Mouse (Mus musculus): ENCODE measurements around the gene Unc13b. TPM values are rescaled to one million over a fixed set of nuclear protein-coding genes. Genes with fewer than 3 reads are reported as not detected.

The Unc13b gene
- polyA plus RNA-seq, 1 experiment from 2014 or later, result 7.4 TPM

- Histone ChIP-seq H3K27ac (ENCODE audit: low read length) (no peak overlapping the region), H3K4me3 (replicated peaks; ENCODE audit: low read length) (no peak overlapping the region), H3K4me1 (ENCODE audit: control insufficient read depth, insufficient read depth, low read length) (peaks cover 18% of the 10 kb centered on the region), H3K27me3 (ENCODE audit: control insufficient read depth, insufficient read depth, low read length) (no peaks in the 10 kb centered on the region), H3K9me3 (replicated peaks; ENCODE audit: control insufficient read depth, low read length) (no peaks in the 10 kb centered on the region), H3K36me3 (ENCODE audit: control insufficient read depth, insufficient read depth, low read length) (peaks cover 12% of the 10 kb centered on the region), H3K9ac (ENCODE audit: low read length) (no peak overlapping the region), H3K4me2 (ENCODE audit: low read depth, low read length) (no peak overlapping the region)
- WGBS, result 76% methylated on average over 14 of the region's 14 CpGs
- ATAC-seq (ENCODE audit: insufficient read depth, low FRiP score), result no peak
Observed at GRCm38 (mm10) chr4:43033481-43033880, 25.3 kb upstream of the Unc13b start.

GRCm38 (mm10) chr4:43035851-43036250, 22.9 kb upstream of the Unc13b start:
- H3K9me3 ChIP-seq (replicated peaks; ENCODE audit: control insufficient read depth, low read length), result no peaks in the 10 kb centered on the region
- WGBS, result 91% methylated on average over 6 of the region's 6 CpGs
- no peak overlapping the region for H3K4me2 ChIP-seq (ENCODE audit: low read depth, low read length)
- no peak overlapping the region for H3K9ac ChIP-seq (ENCODE audit: low read length)
- H3K27ac ChIP-seq (ENCODE audit: low read length), result no peak overlapping the region
- H3K27me3 ChIP-seq (ENCODE audit: control insufficient read depth, insufficient read depth, low read length), result no peaks in the 10 kb centered on the region
- ATAC-seq (ENCODE audit: insufficient read depth, low FRiP score), result no peak
- no peak overlapping the region for H3K4me3 ChIP-seq (replicated peaks; ENCODE audit: low read length)
- H3K36me3 ChIP-seq (ENCODE audit: control insufficient read depth, insufficient read depth, low read length), result peaks cover 6% of the 10 kb centered on the region; the same call in 1 of the 2 replicates
- H3K4me1 ChIP-seq (ENCODE audit: control insufficient read depth, insufficient read depth, low read length), result peaks cover 26% of the 10 kb centered on the region

GRCm38 (mm10) chr4:43036356-43036755, 22.4 kb upstream of the Unc13b start:
- 73% methylated on average over 10 of the region's 10 CpGs for WGBS
- Histone ChIP-seq H3K4me1 (ENCODE audit: control insufficient read depth, insufficient read depth, low read length) (peaks cover 26% of the 10 kb centered on the region), H3K36me3 (ENCODE audit: control insufficient read depth, insufficient read depth, low read length) (peaks cover 6% of the 10 kb centered on the region; the same call in 1 of the 2 replicates), H3K9me3 (replicated peaks; ENCODE audit: control insufficient read depth, low read length) (no peaks in the 10 kb centered on the region), H3K9ac (ENCODE audit: low read length) (no peak overlapping the region), H3K27ac (ENCODE audit: low read length) (no peak overlapping the region), H3K27me3 (ENCODE audit: control insufficient read depth, insufficient read depth, low read length) (no peaks in the 10 kb centered on the region), H3K4me2 (ENCODE audit: low read depth, low read length) (no peak overlapping the region), H3K4me3 (replicated peaks; ENCODE audit: low read length) (no peak overlapping the region)
- no peak for ATAC-seq (ENCODE audit: insufficient read depth, low FRiP score)

GRCm38 (mm10) chr4:43037860-43038566, 20.7 kb upstream of the Unc13b start:
- Histone ChIP-seq H3K4me1 (ENCODE audit: control insufficient read depth, insufficient read depth, low read length) (peaks cover 21% of the 10 kb centered on the region), H3K4me3 (replicated peaks; ENCODE audit: low read length) (no peak overlapping the region), H3K9ac (ENCODE audit: low read length) (peak overlapping the region; percentile 19; the same call in 1 of the 2 replicates), H3K27ac (ENCODE audit: low read length) (no peak overlapping the region), H3K36me3 (ENCODE audit: control insufficient read depth, insufficient read depth, low read length) (peaks cover 6% of the 10 kb centered on the region; the same call in 1 of the 2 replicates), H3K9me3 (replicated peaks; ENCODE audit: control insufficient read depth, low read length) (no peaks in the 10 kb centered on the region), H3K4me2 (ENCODE audit: low read depth, low read length) (peak overlapping the region; percentile 84; the same call in 1 of the 2 replicates), H3K27me3 (ENCODE audit: control insufficient read depth, insufficient read depth, low read length) (no peaks in the 10 kb centered on the region)
- WGBS, result 65% methylated on average over 4 of the region's 4 CpGs
- ATAC-seq (ENCODE audit: insufficient read depth, low FRiP score), result no peak

- Histone ChIP-seq H3K4me2 (ENCODE audit: low read depth, low read length) (peak overlapping the region; percentile 84), H3K4me3 (replicated peaks; ENCODE audit: low read length) (peak overlapping the region; percentile 81), H3K27ac (ENCODE audit: low read length) (peak overlapping the region; percentile 87), H3K36me3 (ENCODE audit: control insufficient read depth, insufficient read depth, low read length) (peaks cover 6% of the 10 kb centered on the region; the same call in 1 of the 2 replicates), H3K27me3 (ENCODE audit: control insufficient read depth, insufficient read depth, low read length) (no peaks in the 10 kb centered on the region), H3K9me3 (replicated peaks; ENCODE audit: control insufficient read depth, low read length) (no peaks in the 10 kb centered on the region), H3K9ac (ENCODE audit: low read length) (peak overlapping the region; percentile 91), H3K4me1 (ENCODE audit: control insufficient read depth, insufficient read depth, low read length) (peaks cover 21% of the 10 kb centered on the region)
- ATAC-seq (ENCODE audit: insufficient read depth, low FRiP score), result no peak
- WGBS, result 43% methylated on average over 15 of the region's 15 CpGs
Observed at GRCm38 (mm10) chr4:43038567-43039495, 19.9 kb upstream of the Unc13b start.

GRCm38 (mm10) chr4:43039609-43040008, 19.1 kb upstream of the Unc13b start:
- H3K9me3 ChIP-seq (replicated peaks; ENCODE audit: control insufficient read depth, low read length), result no peaks in the 10 kb centered on the region
- peak overlapping the region; percentile 87 for H3K27ac ChIP-seq (ENCODE audit: low read length)
- WGBS, result 2% methylated on average over 11 of the region's 11 CpGs
- H3K36me3 ChIP-seq (ENCODE audit: control insufficient read depth, insufficient read depth, low read length), result peaks cover 3% of the 10 kb centered on the region; the same call in 1 of the 2 replicates
- H3K4me3 ChIP-seq (replicated peaks; ENCODE audit: low read length), result peak overlapping the region; percentile 81
- H3K4me2 ChIP-seq (ENCODE audit: low read depth, low read length), result peak overlapping the region; percentile 84
- peak overlapping the region; percentile 91 for H3K9ac ChIP-seq (ENCODE audit: low read length)
- no peak for ATAC-seq (ENCODE audit: insufficient read depth, low FRiP score)
- no peaks in the 10 kb centered on the region for H3K27me3 ChIP-seq (ENCODE audit: control insufficient read depth, insufficient read depth, low read length)
- H3K4me1 ChIP-seq (ENCODE audit: control insufficient read depth, insufficient read depth, low read length), result peaks cover 28% of the 10 kb centered on the region

- Histone ChIP-seq H3K27ac (ENCODE audit: low read length) (peak overlapping the region; percentile 87), H3K4me1 (ENCODE audit: control insufficient read depth, insufficient read depth, low read length) (peaks cover 34% of the 10 kb centered on the region), H3K27me3 (ENCODE audit: control insufficient read depth, insufficient read depth, low read length) (no peaks in the 10 kb centered on the region), H3K9ac (ENCODE audit: low read length) (peak overlapping the region; percentile 91), H3K9me3 (replicated peaks; ENCODE audit: control insufficient read depth, low read length) (no peaks in the 10 kb centered on the region), H3K36me3 (ENCODE audit: control insufficient read depth, insufficient read depth, low read length) (peaks cover 3% of the 10 kb centered on the region; the same call in 1 of the 2 replicates), H3K4me3 (replicated peaks; ENCODE audit: low read length) (peak overlapping the region; percentile 81), H3K4me2 (ENCODE audit: low read depth, low read length) (peak overlapping the region; percentile 84)
- under 1% methylated on average over 25 of the region's 25 CpGs for WGBS
- peak; percentile 98 for ATAC-seq (ENCODE audit: insufficient read depth, low FRiP score)
Observed at GRCm38 (mm10) chr4:43040114-43040572, 18.6 kb upstream of the Unc13b start.

- Histone ChIP-seq H3K36me3 (ENCODE audit: control insufficient read depth, insufficient read depth, low read length) (peaks cover 3% of the 10 kb centered on the region; the same call in 1 of the 2 replicates), H3K9me3 (replicated peaks; ENCODE audit: control insufficient read depth, low read length) (no peaks in the 10 kb centered on the region), H3K4me2 (ENCODE audit: low read depth, low read length) (no peak overlapping the region), H3K4me1 (ENCODE audit: control insufficient read depth, insufficient read depth, low read length) (peaks cover 36% of the 10 kb centered on the region), H3K9ac (ENCODE audit: low read length) (no peak overlapping the region), H3K4me3 (replicated peaks; ENCODE audit: low read length) (no peak overlapping the region), H3K27ac (ENCODE audit: low read length) (peak overlapping the region; percentile 50), H3K27me3 (ENCODE audit: control insufficient read depth, insufficient read depth, low read length) (no peaks in the 10 kb centered on the region)
- ATAC-seq (ENCODE audit: insufficient read depth, low FRiP score), result no peak
- 61% methylated on average over 9 of the region's 9 CpGs for WGBS
Observed at GRCm38 (mm10) chr4:43040881-43041547, 17.7 kb upstream of the Unc13b start.

All from stomach, embryonic 16.5 days (tissue).